Mouse (Mus musculus) lung, embryonic 15.5 days (tissue): ENCODE results near the gene Capn12. TPM values are rescaled to one million over a fixed set of nuclear protein-coding genes. Genes with fewer than 3 reads are reported as not detected.

Experiments used
- ATAC-seq: fragments of 200-750 bp; cut with Nextera tagmentation; 2 replicates; pipeline ENCODE4 v1.8.0; 2017; ENCODE audit warnings: moderate number of reproducible peaks, borderline replicate concordance; ENCODE audit not compliant: low FRiP score, low TSS enrichment; ENCODE audit errors: extremely low read depth
- H3K27ac ChIP-seq: fragments of 300-500 bp; sonication (generic); 2 replicates; pipeline ENCODE4 v1.5.1; 2015; ENCODE audit warnings: moderate library complexity, mild to moderate bottlenecking, inconsistent platforms
- H3K27me3 ChIP-seq: fragments of 300-500 bp; sonication (generic); 2 replicates; pipeline ENCODE4 v1.6.1; 2015; ENCODE audit warnings: inconsistent platforms
- H3K36me3 ChIP-seq: fragments of 300-500 bp; sonication (generic); 2 replicates; pipeline ENCODE4 v1.6.1; 2015; ENCODE audit warnings: inconsistent platforms
- H3K4me1 ChIP-seq: fragments of 300-500 bp; sonication (generic); 2 replicates; pipeline ENCODE4 v1.6.1; 2015; ENCODE audit warnings: inconsistent platforms
- H3K4me2 ChIP-seq: fragments of 300-500 bp; sonication (generic); 2 replicates; pipeline ENCODE4 v1.6.1; 2015; ENCODE audit warnings: inconsistent platforms, mild to moderate bottlenecking, moderate library complexity
- H3K4me3 ChIP-seq: fragments of 300-500 bp; sonication (generic); 2 replicates; pipeline ENCODE4 v1.5.1; 2015; ENCODE audit warnings: mild to moderate bottlenecking, inconsistent platforms
- H3K9ac ChIP-seq: fragments of 300-500 bp; sonication (generic); 2 replicates; pipeline ENCODE4 v1.6.1; 2015; ENCODE audit warnings: inconsistent platforms
- H3K9me3 ChIP-seq: fragments of 300-500 bp; sonication (generic); 2 replicates; pipeline ENCODE4 v1.6.1; 2016; ENCODE audit warnings: inconsistent platforms
- WGBS: fragments of 180-500 bp; shearing (Covaris S2); methylation state at CpG from one replicate; pipeline ENCODE4 v1.1.7; 2015; 5-methylcytosine and 5-hydroxymethylcytosine counted together
- polyA plus RNA-seq: library from polyadenylated mRNA; unstranded; fragments of >200 nt; fragmentation: Nextera tagmentation; extraction: Ambion mirVana; gene quantifications from 2 replicates; pipeline ENCODE4 v1.2.1, GENCODE M21; 2015

Gene Capn12
- polyA plus RNA-seq: 0.29 and 0.42 TPM in 2 replicates

DNA sequence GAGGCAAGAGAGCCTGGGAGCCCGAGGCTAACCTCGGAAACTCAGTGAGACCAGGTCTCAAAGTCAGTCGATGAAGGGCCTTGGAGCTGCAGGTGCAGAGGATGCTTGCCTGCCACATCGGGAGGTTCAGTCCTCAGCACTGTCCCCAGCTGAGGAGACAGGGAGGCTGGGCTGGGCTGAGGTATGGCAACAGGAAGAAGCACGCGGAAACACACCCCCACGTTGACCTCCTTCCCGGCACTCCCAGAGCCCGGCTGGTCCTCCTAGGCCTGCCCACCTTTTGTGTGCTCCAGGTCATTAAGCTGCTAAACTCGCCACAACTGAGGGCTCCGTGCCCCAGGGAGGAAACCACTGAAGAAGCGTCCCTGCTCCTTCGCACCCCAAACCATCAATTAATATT is at the start of gene Capn12:
Capn12 (plus strand) TSS at position 224 of the 400 bp plus-strand sequence.
- ATAC-seq: no peak
- H3K4me2 ChIP-seq: no peak within 1 kb of the TSS

DNA sequence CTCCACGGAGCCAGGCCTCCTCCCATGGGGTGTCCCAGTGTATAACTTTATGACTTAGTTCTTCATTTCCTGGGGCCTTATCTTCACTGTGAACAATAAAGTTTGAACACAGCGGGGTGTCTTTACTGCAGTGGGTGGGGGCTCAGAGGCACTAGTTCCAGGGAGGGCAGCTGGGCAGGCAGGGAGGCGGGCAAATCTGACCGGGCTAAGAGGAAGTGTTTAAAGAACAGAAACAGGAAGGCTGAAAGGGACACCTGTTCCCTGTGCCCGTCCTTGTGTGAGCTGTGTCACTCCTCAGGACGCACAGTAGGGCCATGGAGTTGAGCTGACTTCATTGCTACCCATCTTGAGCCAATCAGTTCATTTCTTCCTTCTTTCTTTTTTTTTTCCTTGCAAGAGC is 49.1 kb upstream of the Capn12 start:
- Histone ChIP-seq H3K4me3 (no peak overlapping the region), H3K9me3 (no peaks in the 10 kb centered on the region), H3K36me3 (peaks cover 24% of the 10 kb centered on the region), H3K27me3 (no peaks in the 10 kb centered on the region; the same call in 1 of the 2 replicates), H3K27ac (no peak overlapping the region), H3K4me1 (peaks cover 10% of the 10 kb centered on the region), H3K4me2 (no peak overlapping the region), H3K9ac (no peak overlapping the region)
- 59% methylated on average over 6 of the region's 6 CpGs for WGBS
- no peak for ATAC-seq

More for the DNA sequence above, at the start of gene Capn12:
- Histone ChIP-seq H3K9ac (no peak within 1 kb of the TSS), H3K9me3 (no peaks in the 10 kb centered on the region), H3K27me3 (peaks cover 8% of the 10 kb centered on the region), H3K4me3 (no peak within 1 kb of the TSS), H3K36me3 (no peaks in the 10 kb centered on the region), H3K27ac (no peak within 1 kb of the TSS), H3K4me1 (0 out of 2 replicates have a peak, but pooled peaks cover 7% of the 10 kb centered on the region)
- 37% methylated on average over 13 of the region's 13 CpGs for WGBS

DNA sequence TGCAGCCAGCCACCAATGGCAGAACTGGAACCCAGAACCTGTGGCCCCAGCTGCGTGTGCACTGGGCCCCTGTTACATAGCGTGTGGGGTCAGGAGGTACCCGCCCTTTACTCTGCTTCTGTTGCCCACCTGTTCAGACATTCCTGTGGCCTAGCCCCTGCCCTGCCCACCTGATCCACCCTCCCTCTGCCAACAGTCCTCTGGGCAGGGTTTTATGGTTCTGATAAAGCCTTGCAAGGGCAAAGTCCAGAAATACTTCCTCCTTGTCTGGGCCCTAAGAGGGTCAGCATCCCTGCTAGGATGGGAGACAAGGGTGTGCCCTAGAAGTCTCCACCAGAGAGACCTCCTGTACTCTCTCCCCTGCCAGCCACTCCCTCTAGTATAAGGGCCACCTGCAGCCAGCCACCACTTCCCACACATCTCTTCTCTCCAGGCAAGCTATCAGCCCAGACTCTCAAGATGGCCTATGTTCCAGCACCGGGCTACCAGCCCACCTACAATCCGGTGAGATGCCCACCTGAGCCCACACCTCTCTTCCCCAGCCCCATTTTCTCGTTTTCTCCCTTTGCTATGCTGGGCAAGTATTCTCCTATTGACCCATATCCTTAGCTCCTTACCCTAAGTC is 47.4 kb upstream of the Capn12 start, which contains the start of gene Lgals4:
Lgals4 (plus strand) TSS at position 132 of the 625 bp plus-strand sequence.
- 83% methylated on average over 6 of the region's 6 CpGs for WGBS
- Histone ChIP-seq H3K27me3 (no peaks in the 10 kb centered on the region; the same call in 1 of the 2 replicates), H3K4me2 (no peak within 1 kb of the TSS), H3K9ac (no peak within 1 kb of the TSS), H3K27ac (no peak within 1 kb of the TSS), H3K4me3 (no peak within 1 kb of the TSS), H3K4me1 (no peaks in the 10 kb centered on the region), H3K9me3 (no peaks in the 10 kb centered on the region), H3K36me3 (peaks cover 24% of the 10 kb centered on the region)
- ATAC-seq: no peak

DNA sequence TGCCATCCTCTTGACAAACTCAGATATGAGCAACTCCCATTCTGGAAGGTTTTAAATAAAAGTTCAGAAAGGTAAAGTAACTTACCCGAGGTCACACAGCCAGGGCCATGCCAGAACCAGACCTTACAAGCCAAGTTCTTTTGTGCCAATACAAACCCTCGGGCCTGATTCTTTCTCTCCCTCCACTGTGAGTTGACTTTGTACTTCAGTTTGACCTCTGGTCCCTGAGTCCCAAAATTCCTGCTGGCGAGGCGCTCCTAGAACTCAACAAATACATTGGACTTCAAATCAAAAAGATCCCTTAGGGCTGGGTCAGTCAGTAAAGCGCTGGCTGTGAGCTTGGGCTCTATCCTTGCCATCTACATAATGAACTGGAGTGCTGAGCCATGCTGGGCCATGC is 44.3 kb upstream of the Capn12 start:
- Histone ChIP-seq H3K27me3 (no peaks in the 10 kb centered on the region; the same call in 1 of the 2 replicates), H3K36me3 (0 out of 2 replicates have a peak, but pooled peaks cover 2% of the 10 kb centered on the region)
- WGBS: 66% methylated on average over 5 of the region's 5 CpGs

GRCm38 (mm10) chr7:28838331-28838730 is 42.9 kb upstream of the Capn12 start:
- Histone ChIP-seq H3K4me1 (no peaks in the 10 kb centered on the region), H3K36me3 (no peaks in the 10 kb centered on the region), H3K4me2 (no peak overlapping the region), H3K27ac (no peak overlapping the region), H3K4me3 (no peak overlapping the region), H3K9me3 (no peaks in the 10 kb centered on the region), H3K9ac (no peak overlapping the region), H3K27me3 (no peaks in the 10 kb centered on the region; the same call in 1 of the 2 replicates)
- ATAC-seq: no peak
- 77% methylated on average over 9 of the region's 9 CpGs for WGBS

More for the DNA sequence above, 44.3 kb upstream of the Capn12 start:
- Histone ChIP-seq H3K27ac (no peak overlapping the region), H3K4me2 (no peak overlapping the region), H3K9me3 (no peaks in the 10 kb centered on the region), H3K4me1 (no peaks in the 10 kb centered on the region), H3K9ac (no peak overlapping the region), H3K4me3 (no peak overlapping the region)
- ATAC-seq: no peak

GRCm38 (mm10) chr7:28847273-28847672 is 33.9 kb upstream of the Capn12 start:
- no peak overlapping the region for H3K4me2 ChIP-seq
- no peak overlapping the region for H3K9ac ChIP-seq
- H3K9me3 ChIP-seq: no peaks in the 10 kb centered on the region
- H3K4me1 ChIP-seq: no peaks in the 10 kb centered on the region
- no peaks in the 10 kb centered on the region for H3K36me3 ChIP-seq
- H3K27ac ChIP-seq: no peak overlapping the region
- no peak overlapping the region for H3K4me3 ChIP-seq
- 38% methylated on average over 1 of the region's 1 CpGs for WGBS
- peak; percentile 70; the same call in 1 of the 2 replicates for ATAC-seq
- H3K27me3 ChIP-seq: no peaks in the 10 kb centered on the region

GRCm38 (mm10) chr7:28849700-28850236 is 31.5 kb upstream of the Capn12 start:
- no peak for ATAC-seq
- WGBS: 33% methylated on average over 1 of the region's 1 CpGs
- no peaks in the 10 kb centered on the region for H3K4me1 ChIP-seq
- H3K27ac ChIP-seq: no peak overlapping the region
- H3K4me2 ChIP-seq: no peak overlapping the region
- H3K4me3 ChIP-seq: no peak overlapping the region
- H3K9me3 ChIP-seq: no peaks in the 10 kb centered on the region
- H3K9ac ChIP-seq: no peak overlapping the region
- no peaks in the 10 kb centered on the region for H3K27me3 ChIP-seq
- no peaks in the 10 kb centered on the region for H3K36me3 ChIP-seq

DNA sequence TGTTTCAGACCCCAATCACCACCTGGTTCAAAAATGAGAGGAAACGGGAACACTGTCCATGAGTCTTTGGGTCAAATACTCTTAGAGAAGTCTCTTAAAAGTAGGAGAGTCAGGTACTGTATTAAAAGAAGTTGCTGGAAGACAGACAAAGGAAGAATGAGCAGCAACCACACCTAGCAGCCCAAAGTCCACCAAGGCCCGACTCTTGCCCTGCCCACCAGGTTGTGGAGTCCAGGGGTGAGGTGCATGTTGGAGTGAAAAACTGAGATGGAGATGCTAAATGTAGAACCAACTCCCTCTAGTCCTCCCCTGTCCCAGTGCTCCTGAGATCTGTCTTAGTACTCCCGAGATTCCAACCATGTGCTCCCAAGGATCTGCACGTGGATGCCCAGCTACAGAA is 30.6 kb upstream of the Capn12 start:
- no peaks in the 10 kb centered on the region for H3K36me3 ChIP-seq
- H3K27me3 ChIP-seq: no peaks in the 10 kb centered on the region
- no peak overlapping the region for H3K4me2 ChIP-seq
- H3K4me3 ChIP-seq: no peak overlapping the region
- WGBS: 79% methylated on average over 4 of the region's 4 CpGs
- no peak overlapping the region for H3K9ac ChIP-seq
- no peaks in the 10 kb centered on the region for H3K9me3 ChIP-seq
- no peaks in the 10 kb centered on the region for H3K4me1 ChIP-seq
- H3K27ac ChIP-seq: no peak overlapping the region
- ATAC-seq: no peak

GRCm38 (mm10) chr7:28859953-28860352 is 21.3 kb upstream of the Capn12 start:
- Histone ChIP-seq H3K27ac (no peak overlapping the region), H3K4me2 (no peak overlapping the region), H3K9me3 (no peaks in the 10 kb centered on the region), H3K9ac (no peak overlapping the region), H3K4me1 (peaks cover 11% of the 10 kb centered on the region), H3K27me3 (no peaks in the 10 kb centered on the region), H3K36me3 (no peaks in the 10 kb centered on the region), H3K4me3 (no peak overlapping the region)
- ATAC-seq: no peak
- WGBS: 84% methylated on average over 2 of the region's 2 CpGs

- Histone ChIP-seq H3K4me3 (no peak overlapping the region), H3K4me1 (peaks cover 17% of the 10 kb centered on the region), H3K4me2 (no peak overlapping the region), H3K9ac (no peak overlapping the region), H3K9me3 (no peaks in the 10 kb centered on the region), H3K36me3 (no peaks in the 10 kb centered on the region), H3K27ac (no peak overlapping the region), H3K27me3 (no peaks in the 10 kb centered on the region)
- WGBS: 85% methylated on average over 6 of the region's 6 CpGs
- no peak for ATAC-seq
Measured at GRCm38 (mm10) chr7:28860898-28861297, 20.3 kb upstream of the Capn12 start.

GRCm38 (mm10) chr7:28862817-28863499 is 18.3 kb upstream of the Capn12 start:
- H3K27me3 ChIP-seq: no peaks in the 10 kb centered on the region
- no peak overlapping the region for H3K4me3 ChIP-seq
- ATAC-seq: no peak
- H3K36me3 ChIP-seq: no peaks in the 10 kb centered on the region
- no peak overlapping the region for H3K4me2 ChIP-seq
- no peak overlapping the region for H3K27ac ChIP-seq
- 69% methylated on average over 15 of the region's 15 CpGs for WGBS
- H3K4me1 ChIP-seq: peaks cover 25% of the 10 kb centered on the region
- H3K9ac ChIP-seq: no peak overlapping the region
- H3K9me3 ChIP-seq: no peaks in the 10 kb centered on the region

DNA sequence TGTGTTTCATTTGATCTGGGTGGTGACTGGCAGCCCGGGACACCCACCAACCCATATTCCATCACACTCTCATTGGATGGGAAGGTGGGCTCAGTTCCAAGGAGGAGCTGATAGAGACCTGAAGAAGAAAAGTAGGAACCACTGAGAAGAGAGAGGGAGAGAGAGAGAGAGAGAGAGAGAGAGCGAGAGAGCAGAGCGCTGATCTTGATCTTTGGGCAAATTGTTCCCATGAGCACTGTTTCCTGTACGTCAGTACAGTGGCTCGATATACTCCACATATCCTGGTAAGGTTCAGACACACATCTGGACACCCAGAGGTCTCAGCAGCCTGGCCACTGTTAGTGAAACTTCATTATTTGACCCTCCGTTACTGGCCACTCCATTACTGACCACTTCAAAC is 17.7 kb upstream of the Capn12 start, which contains the start of gene Lgals7:
Lgals7 (plus strand) TSS at position 314 of the 400 bp plus-strand sequence.
- whole genome bisulfite sequencing: 62% methylated on average over 6 of the region's 6 CpGs
- Histone ChIP-seq H3K27me3 (no peaks in the 10 kb centered on the region), H3K4me2 (peak within 1 kb of the TSS; percentile 22), H3K36me3 (no peaks in the 10 kb centered on the region), H3K9ac (no peak within 1 kb of the TSS), H3K27ac (no peak within 1 kb of the TSS), H3K4me3 (no peak within 1 kb of the TSS), H3K4me1 (peaks cover 25% of the 10 kb centered on the region), H3K9me3 (no peaks in the 10 kb centered on the region)
- ATAC-seq: no peak
